Mouse (Mus musculus): Measurements from ENCODE around the gene Bloc1s5. TPM values are rescaled to one million over a fixed set of nuclear protein-coding genes. Genes with fewer than 3 reads are reported as not detected.

The Bloc1s5 gene
- polyA plus RNA-seq, 1 experiment from 2014 or later: 31.4 TPM

GRCm38 (mm10) chr13:38614298-38614697 is 20.6 kb downstream of the Bloc1s5 start:
- Histone ChIP-seq H3K4me1 (ENCODE audit: control insufficient read depth, insufficient read depth, low read length) (no peaks in the 10 kb centered on the region), H3K4me2 (ENCODE audit: low read depth, low read length) (no peak overlapping the region), H3K4me3 (ENCODE audit: low read depth, low read length) (no peak overlapping the region), H3K9ac (replicated peaks; ENCODE audit: low read length) (no peak overlapping the region), H3K9me3 (replicated peaks; ENCODE audit: control insufficient read depth, low read length) (no peaks in the 10 kb centered on the region), H3K27me3 (ENCODE audit: control insufficient read depth, insufficient read depth, low read length) (no peaks in the 10 kb centered on the region), H3K27ac (replicated peaks; ENCODE audit: low read depth, low read length) (no peak overlapping the region), H3K36me3 (replicated peaks; ENCODE audit: control insufficient read depth, insufficient read depth, low read depth, low read length) (no peaks in the 10 kb centered on the region)
- 57% methylated on average over 5 of the region's 5 CpGs for WGBS
- ATAC-seq (replicated peaks; ENCODE audit: insufficient number of reproducible peaks, low FRiP score, low TSS enrichment, low read depth): no peak
- DNase-seq (ENCODE audit: low spot score): no peak

- no peaks in the 10 kb centered on the region for H3K36me3 ChIP-seq (replicated peaks; ENCODE audit: control insufficient read depth, insufficient read depth, low read depth, low read length)
- H3K9ac ChIP-seq (replicated peaks; ENCODE audit: low read length): no peak overlapping the region
- H3K27ac ChIP-seq (replicated peaks; ENCODE audit: low read depth, low read length): no peak overlapping the region
- no peak overlapping the region for H3K4me3 ChIP-seq (ENCODE audit: low read depth, low read length)
- no peaks in the 10 kb centered on the region for H3K4me1 ChIP-seq (ENCODE audit: control insufficient read depth, insufficient read depth, low read length)
- no peaks in the 10 kb centered on the region for H3K27me3 ChIP-seq (ENCODE audit: control insufficient read depth, insufficient read depth, low read length)
- no peak for DNase-seq (ENCODE audit: low spot score)
- no peak overlapping the region for H3K4me2 ChIP-seq (ENCODE audit: low read depth, low read length)
- no peak for ATAC-seq (replicated peaks; ENCODE audit: insufficient number of reproducible peaks, low FRiP score, low TSS enrichment, low read depth)
- no peaks in the 10 kb centered on the region for H3K9me3 ChIP-seq (replicated peaks; ENCODE audit: control insufficient read depth, low read length)
- WGBS: 85% methylated on average over 8 of the region's 8 CpGs
Observed at GRCm38 (mm10) chr13:38613583-38613982, 21.3 kb downstream of the Bloc1s5 start.

- ATAC-seq (replicated peaks; ENCODE audit: insufficient number of reproducible peaks, low FRiP score, low TSS enrichment, low read depth): no peak
- DNase-seq (ENCODE audit: low spot score): no peak
- WGBS: 92% methylated on average over 9 of the region's 9 CpGs
Observed at GRCm38 (mm10) chr13:38612608-38613007, 22.3 kb downstream of the Bloc1s5 start.

GRCm38 (mm10) chr13:38612179-38612578 is 22.7 kb downstream of the Bloc1s5 start:
- Histone ChIP-seq H3K27ac (replicated peaks; ENCODE audit: low read depth, low read length) (no peak overlapping the region), H3K9me3 (replicated peaks; ENCODE audit: control insufficient read depth, low read length) (no peaks in the 10 kb centered on the region), H3K27me3 (ENCODE audit: control insufficient read depth, insufficient read depth, low read length) (no peaks in the 10 kb centered on the region), H3K4me3 (ENCODE audit: low read depth, low read length) (no peak overlapping the region), H3K4me2 (ENCODE audit: low read depth, low read length) (no peak overlapping the region), H3K9ac (replicated peaks; ENCODE audit: low read length) (no peak overlapping the region), H3K36me3 (replicated peaks; ENCODE audit: control insufficient read depth, insufficient read depth, low read depth, low read length) (no peaks in the 10 kb centered on the region), H3K4me1 (ENCODE audit: control insufficient read depth, insufficient read depth, low read length) (no peaks in the 10 kb centered on the region)
- WGBS: 97% methylated on average over 4 of the region's 4 CpGs
- DNase-seq (ENCODE audit: low spot score): no peak
- no peak for ATAC-seq (replicated peaks; ENCODE audit: insufficient number of reproducible peaks, low FRiP score, low TSS enrichment, low read depth)

More at GRCm38 (mm10) chr13:38612608-38613007, 22.3 kb downstream of the Bloc1s5 start:
- Histone ChIP-seq H3K27me3 (ENCODE audit: control insufficient read depth, insufficient read depth, low read length) (no peaks in the 10 kb centered on the region), H3K4me1 (ENCODE audit: control insufficient read depth, insufficient read depth, low read length) (no peaks in the 10 kb centered on the region), H3K9ac (replicated peaks; ENCODE audit: low read length) (no peak overlapping the region), H3K36me3 (replicated peaks; ENCODE audit: control insufficient read depth, insufficient read depth, low read depth, low read length) (no peaks in the 10 kb centered on the region), H3K4me2 (ENCODE audit: low read depth, low read length) (no peak overlapping the region), H3K9me3 (replicated peaks; ENCODE audit: control insufficient read depth, low read length) (no peaks in the 10 kb centered on the region), H3K4me3 (ENCODE audit: low read depth, low read length) (no peak overlapping the region), H3K27ac (replicated peaks; ENCODE audit: low read depth, low read length) (no peak overlapping the region)

GRCm38 (mm10) chr13:38610336-38610735 is 24.6 kb downstream of the Bloc1s5 start:
- Histone ChIP-seq H3K9ac (replicated peaks; ENCODE audit: low read length) (no peak overlapping the region), H3K4me1 (ENCODE audit: control insufficient read depth, insufficient read depth, low read length) (no peaks in the 10 kb centered on the region), H3K36me3 (replicated peaks; ENCODE audit: control insufficient read depth, insufficient read depth, low read depth, low read length) (no peaks in the 10 kb centered on the region), H3K27me3 (ENCODE audit: control insufficient read depth, insufficient read depth, low read length) (no peaks in the 10 kb centered on the region), H3K9me3 (replicated peaks; ENCODE audit: control insufficient read depth, low read length) (no peaks in the 10 kb centered on the region), H3K4me3 (ENCODE audit: low read depth, low read length) (no peak overlapping the region), H3K27ac (replicated peaks; ENCODE audit: low read depth, low read length) (no peak overlapping the region), H3K4me2 (ENCODE audit: low read depth, low read length) (no peak overlapping the region)
- ATAC-seq (replicated peaks; ENCODE audit: insufficient number of reproducible peaks, low FRiP score, low TSS enrichment, low read depth) (no peak), DNase-seq (ENCODE audit: low spot score) (no peak)
- WGBS: 89% methylated on average over 6 of the region's 6 CpGs

- ATAC-seq (replicated peaks; ENCODE audit: insufficient number of reproducible peaks, low FRiP score, low TSS enrichment, low read depth): no peak
- no peak overlapping the region for H3K4me2 ChIP-seq (ENCODE audit: low read depth, low read length)
- no peaks in the 10 kb centered on the region for H3K27me3 ChIP-seq (ENCODE audit: control insufficient read depth, insufficient read depth, low read length)
- H3K27ac ChIP-seq (replicated peaks; ENCODE audit: low read depth, low read length): no peak overlapping the region
- no peak overlapping the region for H3K4me3 ChIP-seq (ENCODE audit: low read depth, low read length)
- 88% methylated on average over 6 of the region's 6 CpGs for WGBS
- H3K36me3 ChIP-seq (replicated peaks; ENCODE audit: control insufficient read depth, insufficient read depth, low read depth, low read length): no peaks in the 10 kb centered on the region
- no peak overlapping the region for H3K9ac ChIP-seq (replicated peaks; ENCODE audit: low read length)
- H3K4me1 ChIP-seq (ENCODE audit: control insufficient read depth, insufficient read depth, low read length): no peaks in the 10 kb centered on the region
- no peak for DNase-seq (ENCODE audit: low spot score)
- H3K9me3 ChIP-seq (replicated peaks; ENCODE audit: control insufficient read depth, low read length): no peaks in the 10 kb centered on the region
Observed at GRCm38 (mm10) chr13:38607130-38607529, 27.8 kb downstream of the Bloc1s5 start.

- Histone ChIP-seq H3K9ac (replicated peaks; ENCODE audit: low read length) (no peak overlapping the region), H3K4me3 (ENCODE audit: low read depth, low read length) (no peak overlapping the region), H3K4me2 (ENCODE audit: low read depth, low read length) (no peak overlapping the region), H3K9me3 (replicated peaks; ENCODE audit: control insufficient read depth, low read length) (no peaks in the 10 kb centered on the region), H3K27ac (replicated peaks; ENCODE audit: low read depth, low read length) (no peak overlapping the region), H3K4me1 (ENCODE audit: control insufficient read depth, insufficient read depth, low read length) (no peaks in the 10 kb centered on the region), H3K27me3 (ENCODE audit: control insufficient read depth, insufficient read depth, low read length) (no peaks in the 10 kb centered on the region), H3K36me3 (replicated peaks; ENCODE audit: control insufficient read depth, insufficient read depth, low read depth, low read length) (no peaks in the 10 kb centered on the region)
- 88% methylated on average over 6 of the region's 6 CpGs for WGBS
- DNase-seq (ENCODE audit: low spot score) (no peak), ATAC-seq (replicated peaks; ENCODE audit: insufficient number of reproducible peaks, low FRiP score, low TSS enrichment, low read depth) (no peak)
Observed at GRCm38 (mm10) chr13:38605353-38605752, 29.6 kb downstream of the Bloc1s5 start.

- Histone ChIP-seq H3K36me3 (replicated peaks; ENCODE audit: control insufficient read depth, insufficient read depth, low read depth, low read length) (no peaks in the 10 kb centered on the region), H3K9ac (replicated peaks; ENCODE audit: low read length) (no peak overlapping the region), H3K27ac (replicated peaks; ENCODE audit: low read depth, low read length) (no peak overlapping the region), H3K4me3 (ENCODE audit: low read depth, low read length) (no peak overlapping the region), H3K4me2 (ENCODE audit: low read depth, low read length) (no peak overlapping the region), H3K9me3 (replicated peaks; ENCODE audit: control insufficient read depth, low read length) (no peaks in the 10 kb centered on the region), H3K27me3 (ENCODE audit: control insufficient read depth, insufficient read depth, low read length) (no peaks in the 10 kb centered on the region), H3K4me1 (ENCODE audit: control insufficient read depth, insufficient read depth, low read length) (no peaks in the 10 kb centered on the region)
- ATAC-seq (replicated peaks; ENCODE audit: insufficient number of reproducible peaks, low FRiP score, low TSS enrichment, low read depth): no peak
- WGBS: 93% methylated on average over 13 of the region's 13 CpGs
- DNase-seq (ENCODE audit: low spot score): no peak
Observed at GRCm38 (mm10) chr13:38602966-38603365, 31.9 kb downstream of the Bloc1s5 start.
